Mouse (Mus musculus): ENCODE measurements around the gene Vmn2r52. TPM values are rescaled to one million over a fixed set of nuclear protein-coding genes. Genes with fewer than 3 reads are reported as not detected.
"Not testable (repeated sequence)": the region's sequence is repeated elsewhere in the genome, so short reads cannot be mapped to it uniquely, and the experiment has no call there.

The Vmn2r52 gene
- not detected for total RNA-seq (2021)

GRCm38 (mm10) chr7:10176473-10176872, at the start of gene Vmn2r52:
Vmn2r52 (minus strand) TSS chr7:10176573.
- intact Hi-C loops (cut with DNase I), result no loop called here
- no peak for DNase-seq (ENCODE audit: low spot score)

- DNase-seq (ENCODE audit: low spot score); intact Hi-C loops (cut with DNase I): not testable (repeated sequence)
These were observed 70.7 kb downstream of the Vmn2r52 start, which contains the start of gene Vmn2r51 for GRCm38 (mm10) chr7:10105641-10106040. Vmn2r51 (minus strand) TSS chr7:10105741.

Other genes starting within 250 kb of the Vmn2r52 start
- not detected for gene Vmn2r48, start 223.0 kb downstream of the Vmn2r52 start, total RNA-seq (2021)
- gene Vmn2r49, start 184.3 kb downstream of the Vmn2r52 start, total RNA-seq (2021), result not detected
- gene Vmn2r50, start 123.3 kb downstream of the Vmn2r52 start, total RNA-seq (2021), result not detected
- gene Vmn2r51, start 70.8 kb downstream of the Vmn2r52 start, total RNA-seq (2021), result not detected
- not detected for gene Vmn1r66, start 101.4 kb upstream of the Vmn2r52 start, total RNA-seq (2021)